Comparison of ENCODE assay signal across 19 mouse cellular contexts in genomic region chr1:137282457-137282856, GRCm38 (mm10).
"Had no signal": no experiment of that assay in that cellular context is flagged by ENCODE, and none has a peak within 500 bp of the region (broad histone marks: within the 10 kb centered on the region; RNA-seq: fewer than 3 reads in every experiment).

No protein-coding gene starts in this region.

- H3K36me3 ChIP-seq: intestine, embryonic 15.5 days; kidney, embryonic 15.5 days; limb, embryonic 13.5 days; liver, embryonic 15.5 days; midbrain, embryonic 12.5 days; neural tube, embryonic 13.5 days; stomach, embryonic 15.5 days had no signal

- H3K27me3 ChIP-seq: intestine, embryonic 15.5 days; kidney, embryonic 15.5 days; limb, embryonic 13.5 days; liver, embryonic 15.5 days; midbrain, embryonic 12.5 days; neural tube, embryonic 13.5 days; stomach, embryonic 15.5 days had no signal

- DNase-seq: kidney, adult 18-20 months; kidney, postnatal 25 days; layer of hippocampus, adult 9-11 months; layer of hippocampus, postnatal 36 days; left cerebral cortex, postnatal 4 days; retina, postnatal 1 day; right cerebral cortex, postnatal 4 days; thymus, adult 2 months; thymus, postnatal 25 days had no signal

- ATAC-seq: hindbrain, embryonic 16.5 days; intestine, embryonic 15.5 days; midbrain, embryonic 16.5 days had no signal

- H3K4me1 ChIP-seq: intestine, embryonic 15.5 days; kidney, embryonic 15.5 days; liver, embryonic 15.5 days; midbrain, embryonic 12.5 days; neural tube, embryonic 13.5 days; stomach, embryonic 15.5 days had no signal

- H3K27ac ChIP-seq: intestine, embryonic 15.5 days; kidney, embryonic 15.5 days; limb, embryonic 13.5 days; liver, embryonic 15.5 days; midbrain, embryonic 12.5 days; neural tube, embryonic 13.5 days; stomach, embryonic 15.5 days had no signal

- H3K9me3 ChIP-seq: intestine, embryonic 15.5 days; kidney, embryonic 15.5 days; liver, embryonic 15.5 days; midbrain, embryonic 12.5 days; stomach, embryonic 15.5 days had no signal

- H3K9ac ChIP-seq: intestine, embryonic 15.5 days; kidney, embryonic 15.5 days; limb, embryonic 13.5 days; liver, embryonic 15.5 days; midbrain, embryonic 12.5 days; neural tube, embryonic 13.5 days; stomach, embryonic 15.5 days had no signal

- H3K4me3 ChIP-seq: intestine, embryonic 15.5 days; kidney, embryonic 15.5 days; limb, embryonic 13.5 days; liver, embryonic 15.5 days; midbrain, embryonic 12.5 days; neural tube, embryonic 13.5 days; stomach, embryonic 15.5 days had no signal

- H3K4me2 ChIP-seq: intestine, embryonic 15.5 days; kidney, embryonic 15.5 days; limb, embryonic 13.5 days; liver, embryonic 11.5 days; liver, embryonic 15.5 days; midbrain, embryonic 12.5 days; neural tube, embryonic 13.5 days; stomach, embryonic 15.5 days had no signal
